Comparison of ENCODE assay signal across 8 mouse cellular contexts in genomic region chr11:97697891-97698529, GRCm38 (mm10). TPM values are rescaled to one million over a fixed set of nuclear protein-coding genes. Genes with fewer than 3 reads are reported as not detected.
A peak's percentile ranks its signal among the peaks of the same experiment; 100 is the strongest.
DNase-seq lines count a peak whose midpoint lies in the region; ATAC-seq and TF ChIP-seq lines count a peak whose summit lies in the region.

No protein-coding gene starts in this region.

- 1% methylated on average over 14 of the region's 14 CpGs for WGBS in embryonic facial prominence, embryonic 14.5 days
- under 1% methylated on average over 14 of the region's 14 CpGs for WGBS in limb, embryonic 11.5 days

- H3K9me3 ChIP-seq in embryonic facial prominence, embryonic 14.5 days (ENCODE audit: control insufficient read depth, low read length), result no peaks in the 10 kb centered on the region
- H3K9me3 ChIP-seq in limb, embryonic 11.5 days (ENCODE audit: control insufficient read depth, low read length), result no peaks in the 10 kb centered on the region

- H3K4me2 ChIP-seq in embryonic facial prominence, embryonic 14.5 days (ENCODE audit: low read depth, low read length), result peak overlapping the region; percentile 84
- peak overlapping the region; percentile 84 for H3K4me2 ChIP-seq in limb, embryonic 11.5 days (ENCODE audit: low read depth, severe bottlenecking)

- H3K36me3 ChIP-seq in embryonic facial prominence, embryonic 14.5 days (ENCODE audit: control insufficient read depth, insufficient read depth, low read length), result peaks cover 5% of the 10 kb centered on the region; the same call in 1 of the 2 replicates
- H3K36me3 ChIP-seq in limb, embryonic 11.5 days (ENCODE audit: control insufficient read depth, insufficient read depth, low read length), result 0 out of 2 replicates have a peak, but pooled peaks cover 2% of the 10 kb centered on the region

- H3K9ac ChIP-seq in embryonic facial prominence, embryonic 14.5 days (ENCODE audit: low read depth, low read length), result peak overlapping the region; percentile 94
- H3K9ac ChIP-seq in limb, embryonic 11.5 days (ENCODE audit: low read length), result peak overlapping the region; percentile 97

- H3K27ac ChIP-seq in layer of hippocampus, adult 2 months, result peak overlapping the region; percentile 87; the same call in 1 of the 2 replicates
- H3K27ac ChIP-seq in embryonic facial prominence, embryonic 14.5 days (replicated peaks; ENCODE audit: low read depth, low read length), result peak overlapping the region; percentile 98
- peak overlapping the region; percentile 97 for H3K27ac ChIP-seq in limb, embryonic 11.5 days (replicated peaks; ENCODE audit: low read depth, low read length)

- peak overlapping the region; percentile 80 for H3K4me3 ChIP-seq in layer of hippocampus, adult 2 months
- H3K4me3 ChIP-seq in embryonic facial prominence, embryonic 14.5 days (ENCODE audit: low read depth, low read length), result peak overlapping the region; percentile 89
- peak overlapping the region; percentile 76 for H3K4me3 ChIP-seq in limb, embryonic 11.5 days (ENCODE audit: low read depth, low read length)

- DNase-seq in layer of hippocampus, adult 2 months (ENCODE audit: low spot score in 2 of 2), result no peak
- DNase-seq in layer of hippocampus, adult 9-11 months, result no peak
- peak; percentile 59 for DNase-seq in embryonic facial prominence, embryonic 14.5 days (ENCODE audit: low spot score)
- peak; percentile 62 for DNase-seq in limb, embryonic 11.5 days (ENCODE audit: low spot score)
- DNase-seq in retina, embryonic 14.5 days (ENCODE audit: low spot score), result peak; percentile 61
- no peak for DNase-seq in right cerebral cortex, adult 18-20 months
- no peak for DNase-seq in adipocyte (ENCODE audit: low spot score)

- no peaks in the 10 kb centered on the region for H3K27me3 ChIP-seq in embryonic facial prominence, embryonic 14.5 days (replicated peaks; ENCODE audit: control insufficient read depth, insufficient read depth, low read length)
- no peaks in the 10 kb centered on the region for H3K27me3 ChIP-seq in limb, embryonic 11.5 days (ENCODE audit: control insufficient read depth, insufficient read depth, low read length)

- TF ChIP-seq CTCF in layer of hippocampus, adult 2 months (conservative IDR thresholded peaks at IDR 0.05), result no peak

- peaks cover 41% of the 10 kb centered on the region for H3K4me1 ChIP-seq in embryonic facial prominence, embryonic 14.5 days (ENCODE audit: control insufficient read depth, insufficient read depth, low read length)
- peaks cover 33% of the 10 kb centered on the region for H3K4me1 ChIP-seq in limb, embryonic 11.5 days (ENCODE audit: control insufficient read depth, insufficient read depth, low read length)

- ATAC-seq in embryonic facial prominence, embryonic 14.5 days (ENCODE audit: low read depth), result no peak
- peak; percentile 19; the same call in 1 of the 2 replicates for ATAC-seq in limb, embryonic 11.5 days (ENCODE audit: insufficient number of reproducible peaks, low FRiP score, low TSS enrichment, low read depth)
- no peak for ATAC-seq in monocyte, adult 5-6 weeks (replicated peaks; ENCODE audit: insufficient number of reproducible peaks, low FRiP score, low TSS enrichment, poor library complexity, severe bottlenecking)

RNA-seq across cellular contexts. Expression of gene Pcgf2, which starts 2.3 kb away (rescaled TPM):
- 10 to 100 TPM; 29.1 to 31.1 TPM for total RNA-seq in layer of hippocampus, adult 2 months (2021)
- 12.7 and 13.2 TPM in 2 replicates for polyA plus RNA-seq in embryonic facial prominence, embryonic 14.5 days (2014; fragmentation: Nextera tagmentation; extraction: Ambion mirVana)
- 23.3 and 25.4 TPM in 2 replicates for polyA plus RNA-seq in limb, embryonic 11.5 days (2014; fragmentation: Nextera tagmentation; extraction: Ambion mirVana)
- total RNA-seq in monocyte, adult 5-6 weeks (2017), result 0.85 to 4.5 TPM in 2 of 3 replicates, not detected in the other

RNA-seq across cellular contexts. Expression of gene Psmb3, which starts 5.2 kb away (rescaled TPM):
- 100 to 1,000 TPM; 128 to 133 TPM for total RNA-seq in layer of hippocampus, adult 2 months (2021)
- polyA plus RNA-seq in embryonic facial prominence, embryonic 14.5 days (2014; fragmentation: Nextera tagmentation; extraction: Ambion mirVana), result 474 and 478 TPM in 2 replicates
- polyA plus RNA-seq in limb, embryonic 11.5 days (2014; fragmentation: Nextera tagmentation; extraction: Ambion mirVana), result 546 and 550 TPM in 2 replicates
- 137 to 160 TPM (median 146 TPM) in 3 replicates for total RNA-seq in monocyte, adult 5-6 weeks (2017)

RNA-seq across cellular contexts. Expression of gene Cisd3, which starts 12.4 kb away (rescaled TPM):
- 10 to 100 TPM; 45.5 to 49.3 TPM for total RNA-seq in layer of hippocampus, adult 2 months (2021)
- 24.5 and 29.3 TPM in 2 replicates for polyA plus RNA-seq in embryonic facial prominence, embryonic 14.5 days (2014; fragmentation: Nextera tagmentation; extraction: Ambion mirVana)
- 8.8 and 10.9 TPM in 2 replicates for polyA plus RNA-seq in limb, embryonic 11.5 days (2014; fragmentation: Nextera tagmentation; extraction: Ambion mirVana)
- 5.8 to 19.1 TPM (median 6.2 TPM) in 3 replicates for total RNA-seq in monocyte, adult 5-6 weeks (2017)

RNA-seq across cellular contexts. Expression of gene Mllt6, which starts 34.8 kb away (rescaled TPM):
- 100 to 1,000 TPM; 122 to 124 TPM for total RNA-seq in layer of hippocampus, adult 2 months (2021)
- polyA plus RNA-seq in embryonic facial prominence, embryonic 14.5 days (2014; fragmentation: Nextera tagmentation; extraction: Ambion mirVana), result 3.5 and 4.5 TPM in 2 replicates
- polyA plus RNA-seq in limb, embryonic 11.5 days (2014; fragmentation: Nextera tagmentation; extraction: Ambion mirVana), result 4.0 and 4.1 TPM in 2 replicates
- total RNA-seq in monocyte, adult 5-6 weeks (2017), result 34.4 to 77.7 TPM (median 40.4 TPM) in 3 replicates

RNA-seq across cellular contexts. Expression of gene Pip4k2b, which starts 46.5 kb away (rescaled TPM):
- total RNA-seq in layer of hippocampus, adult 2 months (2021), result 100 to 1,000 TPM; 106 to 109 TPM
- 2.2 and 2.6 TPM in 2 replicates for polyA plus RNA-seq in embryonic facial prominence, embryonic 14.5 days (2014; fragmentation: Nextera tagmentation; extraction: Ambion mirVana)
- 1.9 and 2.1 TPM in 2 replicates for polyA plus RNA-seq in limb, embryonic 11.5 days (2014; fragmentation: Nextera tagmentation; extraction: Ambion mirVana)
- total RNA-seq in monocyte, adult 5-6 weeks (2017), result 22.1 to 35.2 TPM (median 28.7 TPM) in 3 replicates

Comparison
In these comparisons a context has a peak if more than half of its experiments do, and no peak if none do; other contexts are left out.
1. DNase-seq: peak in embryonic facial prominence, embryonic 14.5 days (single experiment), limb, embryonic 11.5 days (single experiment) and retina, embryonic 14.5 days (single experiment); none in layer of hippocampus, adult 2 months (0 of 2), layer of hippocampus, adult 9-11 months (single experiment), right cerebral cortex, adult 18-20 months (single experiment) and adipocyte (single experiment).
2. Peak in every context shown above with its lines, with median percentiles within 50 percentile points of each other: H3K27ac ChIP-seq and H3K4me3 ChIP-seq.